8 mouse cellular contexts compared by ENCODE assay signal in the genomic region with DNA sequence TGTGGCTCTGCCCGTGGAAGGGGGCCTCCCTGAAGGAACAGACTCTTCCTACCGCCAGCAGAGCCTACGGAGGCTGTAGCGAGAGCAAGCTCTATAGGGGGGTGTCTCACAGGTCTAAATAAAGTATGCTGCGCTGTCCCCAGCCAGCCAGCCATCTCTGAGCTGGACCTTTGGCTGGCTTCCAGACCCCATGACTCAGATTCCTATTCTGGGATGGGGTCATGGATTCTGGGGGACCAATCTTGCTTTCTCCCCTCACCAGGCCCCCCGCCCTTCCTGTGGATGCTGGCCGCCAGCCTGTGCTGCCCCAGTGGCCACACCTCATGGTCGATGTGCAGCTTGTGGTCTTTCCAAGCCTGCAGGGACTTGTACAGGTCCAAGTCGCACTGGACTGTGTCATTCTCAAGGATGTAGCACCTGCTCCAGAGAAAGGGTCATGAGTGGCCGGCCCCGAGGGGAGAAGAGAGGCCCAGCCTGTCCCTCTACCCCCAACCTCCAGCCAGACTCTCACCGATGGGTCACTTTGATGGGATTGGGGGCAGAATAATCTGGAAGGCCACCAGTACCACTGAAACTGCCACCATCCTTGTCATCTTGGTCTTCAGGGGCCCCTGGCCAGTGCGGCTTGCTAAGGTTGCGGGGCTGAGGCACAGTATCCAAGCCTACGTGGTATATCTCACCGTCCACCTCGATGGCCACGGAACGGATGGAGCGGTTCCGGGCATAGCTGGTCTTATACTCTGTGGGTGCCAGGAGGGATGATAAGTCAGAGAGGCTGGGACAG.
DNase-seq lines count a peak whose midpoint lies in the region; ATAC-seq and TF ChIP-seq lines count a peak whose summit lies in the region.

No protein-coding gene starts in this region.

- peak; percentile 87 for ATAC-seq in heart, postnatal 0 days (ENCODE audit: insufficient read depth, low read depth)
- ATAC-seq in limb, embryonic 14.5 days (ENCODE audit: low FRiP score, low read depth): peak; percentile 31; the same call in 1 of the 2 replicates
- no peak for ATAC-seq in cerebellum, adult (ENCODE audit: insufficient number of reproducible peaks, low FRiP score, low TSS enrichment)
- no peak for ATAC-seq in hindbrain, embryonic 11.5 days (ENCODE audit: low FRiP score)

- H3K27me3 ChIP-seq in heart, postnatal 0 days (ENCODE audit: control insufficient read depth, insufficient read depth, low read length): no peaks in the 10 kb centered on the region
- H3K27me3 ChIP-seq in limb, embryonic 14.5 days (ENCODE audit: control insufficient read depth, insufficient read depth, low read length): no peaks in the 10 kb centered on the region
- H3K27me3 ChIP-seq in hindbrain, embryonic 11.5 days (ENCODE audit: control insufficient read depth, insufficient read depth, low read length): no peaks in the 10 kb centered on the region

- peak overlapping the region; percentile 57; the same call in 1 of the 2 replicates for H3K9ac ChIP-seq in heart, postnatal 0 days (replicated peaks; ENCODE audit: low read depth, low read length)
- H3K9ac ChIP-seq in limb, embryonic 14.5 days (ENCODE audit: low read depth, low read length, severe bottlenecking): no peak overlapping the region
- H3K9ac ChIP-seq in hindbrain, embryonic 11.5 days (ENCODE audit: low read depth, low read length): no peak overlapping the region

- TF ChIP-seq CTCF in heart, postnatal 0 days (IDR thresholded peaks at IDR 0.05; ENCODE audit: low read depth): no peak

- H3K9me3 ChIP-seq in heart, postnatal 0 days (replicated peaks; ENCODE audit: control insufficient read depth, low read length): no peaks in the 10 kb centered on the region
- H3K9me3 ChIP-seq in limb, embryonic 14.5 days (ENCODE audit: control insufficient read depth, low read length): no peaks in the 10 kb centered on the region
- H3K9me3 ChIP-seq in hindbrain, embryonic 11.5 days (ENCODE audit: control insufficient read depth, low read length): no peaks in the 10 kb centered on the region

- H3K4me2 ChIP-seq in heart, postnatal 0 days (ENCODE audit: low read depth, low read length): peak overlapping the region; percentile 66
- no peak overlapping the region for H3K4me2 ChIP-seq in limb, embryonic 14.5 days (replicated peaks; ENCODE audit: low read depth, low read length, severe bottlenecking)
- H3K4me2 ChIP-seq in hindbrain, embryonic 11.5 days (replicated peaks; ENCODE audit: low read depth, low read length): no peak overlapping the region

- H3K4me3 ChIP-seq in heart, postnatal 0 days (ENCODE audit: low read depth, low read length): peak overlapping the region; percentile 43
- no peak overlapping the region for H3K4me3 ChIP-seq in limb, embryonic 14.5 days (replicated peaks; ENCODE audit: low read length)
- no peak overlapping the region for H3K4me3 ChIP-seq in hindbrain, embryonic 11.5 days (ENCODE audit: low read depth, low read length)

- TF ChIP-seq EP300 in heart, postnatal 0 days (IDR thresholded peaks at IDR 0.05; ENCODE audit: low read depth): peak; percentile 73

- H3K27ac ChIP-seq in heart, postnatal 0 days (ENCODE audit: low read depth): peak overlapping the region; percentile 99
- H3K27ac ChIP-seq in limb, embryonic 14.5 days (replicated peaks; ENCODE audit: low read depth, low read length): no peak overlapping the region
- no peak overlapping the region for H3K27ac ChIP-seq in hindbrain, embryonic 11.5 days (ENCODE audit: low read depth, low read length)

- 47% methylated on average over 21 of the region's 21 CpGs for WGBS in heart, postnatal 0 days
- WGBS in limb, embryonic 14.5 days: 87% methylated on average over 21 of the region's 21 CpGs
- 88% methylated on average over 21 of the region's 21 CpGs for WGBS in hindbrain, embryonic 11.5 days

- TF ChIP-seq POLR2A in limb, embryonic 14.5 days (IDR thresholded peaks at IDR 0.05; ENCODE audit: borderline replicate concordance, extremely low read depth, insufficient read depth, insufficient read length): no peak

- peaks cover 29% of the 10 kb centered on the region for H3K36me3 ChIP-seq in heart, postnatal 0 days (replicated peaks; ENCODE audit: control insufficient read depth, insufficient read depth, low read length)
- peaks cover 85% of the 10 kb centered on the region for H3K36me3 ChIP-seq in limb, embryonic 14.5 days (ENCODE audit: control insufficient read depth, insufficient read depth, low read length)
- H3K36me3 ChIP-seq in hindbrain, embryonic 11.5 days (ENCODE audit: control insufficient read depth, insufficient read depth, low read length): no peaks in the 10 kb centered on the region

- DNase-seq in 3134 (ENCODE audit: extremely low read depth, insufficient read length, low spot score): peak; percentile 45
- peak; percentile 76 for DNase-seq in adrenal gland, postnatal 14 days
- peak; percentile 93 for DNase-seq in heart, postnatal 0 days (ENCODE audit: low spot score)
- peak; percentile 56 for DNase-seq in limb, embryonic 14.5 days (ENCODE audit: low spot score)
- no peak for DNase-seq in ovary, postnatal 14 days (ENCODE audit: low spot score)
- no peak for DNase-seq in hindbrain, embryonic 11.5 days (ENCODE audit: low spot score)
- no peak for DNase-seq in thymus, postnatal 14 days

- peaks cover 24% of the 10 kb centered on the region for H3K4me1 ChIP-seq in heart, postnatal 0 days (ENCODE audit: control insufficient read depth, insufficient read depth)
- H3K4me1 ChIP-seq in limb, embryonic 14.5 days (ENCODE audit: control insufficient read depth, insufficient read depth, low read length): peaks cover 3% of the 10 kb centered on the region; the same call in 1 of the 2 replicates
- H3K4me1 ChIP-seq in hindbrain, embryonic 11.5 days (replicated peaks; ENCODE audit: control insufficient read depth, insufficient read depth, low read length): no peaks in the 10 kb centered on the region

Comparison
In these comparisons a context has a peak if more than half of its experiments do, and no peak if none do; other contexts are left out.
1. DNase-seq: peak in 3134 (single experiment), adrenal gland, postnatal 14 days (single experiment), heart, postnatal 0 days (single experiment) and limb, embryonic 14.5 days (single experiment); none in ovary, postnatal 14 days (single experiment), hindbrain, embryonic 11.5 days (single experiment) and thymus, postnatal 14 days (single experiment).
2. ATAC-seq: peak in heart, postnatal 0 days (single experiment) and limb, embryonic 14.5 days (single experiment); none in cerebellum, adult (single experiment) and hindbrain, embryonic 11.5 days (single experiment).